Mouse (Mus musculus) gonadal fat pad, adult 2 months (tissue): ENCODE measurements around the gene Sowaha. TPM values are rescaled to one million over a fixed set of nuclear protein-coding genes. Genes with fewer than 3 reads are reported as not detected.

Source experiments
- DNase-seq: peaks from one replicate; pipeline ENCODE4 v3.0.0-alpha.2; 2012; ENCODE audit warnings: low read depth
- polyA plus RNA-seq: library from polyadenylated mRNA; depleted of rRNA; stranded (reverse); fragments of >200 nt; gene quantifications from 2 replicates; pipeline ENCODE4 v1.2.3, GENCODE M21; 2012

Gene Sowaha
- polyA plus RNA-seq, 1 experiment: 0.15 TPM

DNA sequence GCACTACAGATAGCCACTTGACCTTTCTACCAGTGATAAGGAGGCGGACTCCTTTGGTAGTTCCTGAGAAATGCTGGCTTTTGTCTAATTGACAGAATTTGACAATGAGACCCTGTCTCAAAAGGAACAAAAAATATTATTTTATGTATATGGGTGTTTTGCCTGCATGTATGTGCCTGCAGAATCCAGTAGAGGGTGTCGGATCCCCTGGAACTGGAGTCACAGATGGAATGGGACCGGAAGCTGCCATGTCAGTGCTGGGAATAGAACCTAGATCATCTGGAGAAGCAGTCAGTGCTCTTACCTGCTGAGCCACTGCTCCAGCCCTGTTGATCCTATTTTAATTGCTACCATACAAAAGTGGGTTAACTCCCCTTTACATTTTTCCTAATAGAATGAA lies 7.4 kb downstream of the Sowaha start:
- DNase-seq: no peak

DNA sequence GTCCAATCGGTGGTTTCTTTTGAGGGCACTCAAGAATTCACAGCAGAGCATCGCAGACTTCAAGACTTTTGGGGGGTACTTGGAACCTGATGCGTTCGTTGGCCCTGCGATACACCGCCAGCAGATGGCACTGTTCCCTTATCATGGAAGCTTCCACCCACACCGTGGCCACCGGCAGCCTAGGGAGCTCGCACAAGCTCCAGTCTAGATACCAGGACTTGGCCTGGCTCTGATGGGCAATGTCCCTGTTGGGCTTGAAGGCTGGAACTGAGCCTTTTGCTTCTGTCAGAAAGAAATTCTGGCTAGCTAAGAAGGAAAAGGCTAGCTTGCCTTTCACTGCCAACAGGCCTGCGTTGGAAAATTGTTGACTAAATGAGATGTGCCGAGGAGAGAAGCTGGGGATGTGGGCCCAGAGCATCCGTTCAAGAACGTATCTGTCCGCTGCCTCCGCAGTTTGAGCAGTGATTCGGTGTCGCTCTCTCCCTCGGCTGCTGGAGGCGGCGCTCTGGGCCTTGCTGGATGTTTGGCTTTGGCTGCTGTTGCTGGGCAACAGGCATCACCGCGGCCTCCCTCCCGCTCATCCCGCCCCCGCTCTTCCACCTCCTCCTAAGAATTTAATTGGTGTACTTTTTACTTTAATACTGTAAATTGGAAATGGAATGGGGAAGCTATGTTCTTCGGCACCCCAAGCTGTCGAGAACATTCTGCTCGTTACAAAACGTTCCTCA lies 9.9 kb downstream of the Sowaha start, which contains the start of gene Gm9837:
TSS of gene Gm9837 (minus strand) at position 512 of the 728 bp plus-strand sequence.
- no peak for DNase-seq

DNA sequence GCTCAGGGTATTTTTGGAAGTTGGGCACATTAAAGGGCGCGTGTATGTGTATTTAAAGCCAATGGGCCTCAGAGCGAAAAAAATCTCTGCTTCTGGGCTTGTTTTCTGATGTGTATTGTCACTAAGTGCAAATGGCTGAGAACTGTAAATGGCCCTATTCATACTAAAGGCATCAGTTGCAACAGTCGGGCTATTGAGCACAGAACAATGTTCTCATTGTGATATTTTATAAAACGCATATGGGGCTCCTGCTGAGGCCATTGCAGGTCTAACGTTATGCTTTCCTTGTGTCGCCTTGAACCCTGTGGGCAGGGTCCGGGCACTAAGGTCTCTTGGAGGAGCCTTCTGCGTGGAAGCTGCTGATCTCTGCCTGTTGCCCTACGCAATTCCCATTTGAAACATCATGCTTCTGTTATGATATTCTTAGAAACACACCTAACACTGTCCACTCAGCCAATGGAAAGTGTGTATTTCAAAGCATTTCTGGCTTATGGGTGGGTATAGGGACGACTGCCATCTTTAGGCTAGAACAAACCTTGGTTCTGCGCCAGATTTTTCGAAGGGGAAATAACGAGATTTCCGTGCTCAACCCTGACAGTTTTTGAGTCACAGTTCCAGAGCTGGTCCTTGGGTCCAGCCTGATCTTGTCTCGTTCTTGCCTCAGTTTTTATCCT lies 10.6 kb downstream of the Sowaha start:
- DNase-seq: no peak

DNA sequence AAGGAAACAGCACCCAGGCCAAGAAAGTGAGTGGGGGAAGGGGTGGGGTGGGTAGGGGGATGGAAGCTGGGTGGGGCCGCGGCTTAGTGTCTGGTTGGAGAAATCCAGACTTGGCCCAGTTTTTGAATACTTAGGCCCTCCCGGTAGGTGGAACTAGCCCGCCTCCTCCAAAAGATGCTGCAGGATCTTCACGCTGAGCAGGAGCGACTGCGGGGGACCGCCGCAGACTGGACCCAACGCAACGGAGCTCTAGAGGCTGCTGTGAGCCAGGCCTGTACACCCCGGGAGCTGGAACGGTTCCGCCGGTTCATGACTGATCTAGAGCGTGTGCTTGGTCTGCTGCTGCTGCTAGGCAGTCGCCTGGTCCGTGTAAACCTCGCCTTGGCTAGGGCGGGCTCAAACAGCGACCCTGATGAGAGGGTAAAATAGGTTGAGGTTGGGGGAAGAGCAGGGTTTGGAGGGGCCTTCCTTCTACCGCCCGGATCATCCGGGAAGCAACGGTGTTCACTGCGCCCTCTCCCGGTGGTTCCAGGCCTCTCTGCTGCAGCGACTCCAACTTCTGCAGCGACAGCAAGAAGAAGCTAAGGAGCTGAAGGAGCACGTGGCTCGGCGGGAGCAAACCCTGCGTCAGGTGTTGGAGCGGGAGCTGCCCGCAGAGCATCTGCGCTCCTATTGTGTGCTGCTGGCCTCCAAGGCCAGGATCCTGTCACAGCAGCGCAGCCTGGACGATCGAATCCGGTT lies 13.7 kb downstream of the Sowaha start:
- no peak for DNase-seq

DNA sequence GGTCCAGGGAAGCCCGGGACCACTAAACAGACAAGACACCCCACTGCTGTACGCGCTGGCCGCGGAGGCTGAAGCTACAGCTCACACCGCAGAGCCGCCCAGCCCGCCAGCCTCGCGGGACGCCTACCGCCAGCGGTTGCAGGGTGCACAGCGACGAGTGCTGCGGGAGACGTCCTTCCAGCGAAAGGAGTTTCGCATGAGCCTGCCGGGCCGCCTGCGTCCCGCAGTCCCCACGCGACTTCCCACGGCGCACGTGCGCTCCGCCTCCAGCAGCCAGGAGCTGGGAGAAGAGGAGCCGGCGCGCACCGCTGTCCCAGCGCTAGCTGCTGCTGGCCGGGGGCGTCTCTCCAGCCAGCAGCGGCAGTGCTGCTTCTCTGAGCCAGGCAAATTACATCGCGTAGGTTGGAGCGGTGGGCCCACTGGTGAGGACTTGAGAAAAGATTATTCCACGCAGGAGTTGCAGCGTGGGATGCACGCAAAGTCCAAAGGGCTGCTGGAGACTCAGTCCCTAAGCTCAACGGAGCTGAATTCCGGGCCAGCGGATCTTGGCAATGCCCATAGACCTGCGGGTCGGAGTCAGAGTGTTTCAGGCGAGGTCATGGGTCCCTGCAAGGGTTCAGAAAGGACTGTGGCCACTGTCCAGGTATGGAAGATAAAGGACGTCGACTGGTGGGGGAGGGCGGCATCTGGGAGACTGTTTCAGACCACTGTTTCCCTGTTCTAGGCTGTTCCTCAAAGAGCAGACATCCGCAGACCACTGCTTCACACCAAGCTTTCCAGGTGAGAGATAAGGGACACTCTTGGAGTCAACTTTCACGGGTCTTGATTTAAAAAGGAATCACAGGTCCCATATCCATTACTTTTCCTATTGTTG lies 16.3 kb downstream of the Sowaha start:
- no peak for DNase-seq

DNA sequence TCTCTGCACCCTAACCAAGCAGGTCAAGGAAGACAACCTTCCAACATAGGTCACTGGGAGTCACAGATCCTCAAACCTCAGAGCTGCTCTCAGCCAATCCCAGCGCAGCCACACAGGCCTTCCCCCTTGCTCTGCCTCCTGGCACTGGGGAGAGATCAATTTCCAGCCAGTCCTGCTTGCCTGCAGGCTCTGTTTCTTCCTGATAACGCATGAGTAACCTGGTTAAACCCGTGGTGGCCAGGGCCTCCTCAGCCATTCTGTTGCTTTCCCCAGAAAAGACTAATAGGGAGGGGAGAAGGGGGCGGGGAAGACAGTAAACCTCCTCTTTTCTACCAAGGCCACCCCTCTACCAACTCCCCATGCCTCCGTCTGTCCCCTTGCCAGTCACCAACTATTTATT lies 18.3 kb downstream of the Sowaha start:
- no peak for DNase-seq

DNA sequence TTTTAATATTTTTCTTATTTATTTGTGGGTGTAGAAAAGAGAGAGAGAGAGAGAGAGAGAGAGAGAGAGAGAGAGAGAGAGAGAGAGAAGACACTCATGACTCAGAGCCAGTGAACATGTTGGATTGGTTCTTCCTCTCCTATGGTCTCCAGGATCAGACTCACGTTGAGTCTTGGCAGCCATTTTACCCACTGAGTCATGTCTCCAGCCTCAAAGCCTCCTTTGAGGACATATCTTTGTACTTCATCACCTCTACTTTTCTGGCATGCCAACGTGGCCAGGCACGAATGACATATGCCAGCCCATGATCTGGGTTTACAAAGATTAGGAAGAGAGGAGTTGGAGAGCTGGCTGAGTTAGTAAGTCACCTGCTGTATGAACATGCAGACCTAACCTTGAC lies 19.9 kb downstream of the Sowaha start:
- no peak for DNase-seq

DNA sequence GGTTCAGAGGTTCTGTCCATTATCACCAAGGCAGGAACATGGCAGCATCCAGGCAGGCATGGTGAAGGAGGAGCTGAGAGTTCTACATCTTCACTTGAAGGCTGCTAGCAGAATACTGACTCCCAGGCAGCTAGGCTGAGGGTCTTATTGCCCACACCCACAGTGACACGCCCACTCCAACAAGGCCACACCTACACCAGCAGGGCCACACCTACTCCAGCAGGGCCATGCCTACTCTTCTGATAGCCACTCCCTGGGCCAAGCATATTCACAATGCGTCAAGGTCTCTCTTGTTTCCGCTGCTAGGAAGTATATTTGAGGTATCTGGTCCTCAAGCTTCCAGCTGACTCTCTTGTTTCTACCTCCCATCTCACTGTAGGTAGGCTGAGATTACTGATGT lies 21.1 kb downstream of the Sowaha start:
- no peak for DNase-seq

DNA sequence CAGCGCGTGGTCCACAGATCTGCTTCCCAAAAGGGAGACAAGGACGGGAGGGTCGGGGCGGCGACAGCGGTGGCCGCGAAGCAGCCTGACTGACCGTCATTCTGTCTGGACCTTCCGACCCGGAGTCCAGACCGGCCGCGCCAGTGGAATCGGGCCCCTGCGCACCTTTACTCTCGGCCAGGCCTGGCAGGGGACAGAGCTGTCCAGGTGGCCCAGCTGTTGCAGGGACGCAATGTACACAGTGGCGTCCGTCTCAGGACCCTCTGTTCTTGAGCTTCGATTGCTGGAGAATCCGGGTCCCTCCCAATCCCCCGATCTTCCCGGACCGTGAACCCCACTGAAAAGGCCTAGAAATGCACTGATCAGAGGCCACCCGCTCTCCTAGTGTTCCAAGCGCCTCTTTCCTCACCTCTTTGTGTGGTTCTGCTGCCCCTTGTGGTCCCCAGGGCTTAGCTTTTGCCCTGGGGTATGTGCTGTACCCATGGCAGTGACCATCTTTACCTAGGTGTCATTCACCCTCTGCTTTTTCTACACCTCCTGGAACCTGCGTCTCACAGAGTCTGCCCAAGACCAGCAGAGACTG lies 22.6 kb downstream of the Sowaha start:
- DNase-seq: no peak

DNA sequence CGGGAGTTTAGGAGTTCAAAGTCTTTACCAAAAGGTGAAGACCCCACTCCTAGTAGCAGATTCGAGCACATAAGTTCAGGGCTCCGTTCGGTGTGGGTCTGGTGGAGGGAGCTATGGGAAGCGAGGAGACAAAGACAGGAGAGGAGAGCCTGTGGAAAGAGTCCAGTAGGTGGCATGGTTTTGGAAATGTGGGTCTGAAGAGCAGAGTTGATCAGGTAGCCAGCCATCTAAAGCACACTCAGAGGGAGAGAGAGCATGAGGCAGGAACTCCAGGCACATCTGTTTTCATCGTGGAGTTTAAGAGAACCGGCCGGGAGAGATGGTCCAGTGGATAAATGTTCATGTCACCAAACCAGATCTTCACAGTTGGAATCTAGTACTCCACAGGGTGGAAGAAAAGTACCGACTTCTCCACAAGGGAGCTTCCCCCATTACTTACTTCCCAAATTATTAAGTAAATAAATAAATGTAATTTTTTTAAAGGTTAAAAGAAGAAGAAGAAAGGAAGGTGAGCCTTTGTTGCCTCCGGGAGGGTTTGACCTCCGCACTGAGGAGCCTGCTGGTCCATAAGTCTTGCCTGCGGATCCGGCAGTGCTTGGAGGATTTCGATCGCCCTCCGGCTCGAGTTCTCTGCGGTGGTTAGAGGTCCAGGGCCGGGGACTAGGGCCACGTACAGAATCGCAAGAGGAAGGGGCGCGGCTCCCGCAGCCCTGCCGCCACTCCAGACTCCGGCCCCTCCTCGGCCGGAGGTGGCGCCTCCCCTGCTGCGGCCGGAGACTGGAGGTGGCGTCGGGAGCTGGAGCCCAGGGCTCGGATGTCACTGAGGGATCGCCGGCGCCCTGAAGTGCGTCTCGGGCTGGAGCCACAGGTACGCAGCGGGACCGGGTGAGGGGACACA lies 23.4 kb downstream of the Sowaha start, which contains the start of the genes Gm10447 and Shroom1:
TSS of gene Gm10447 (minus strand) at position 637 of the 898 bp plus-strand sequence.
TSS of gene Shroom1 (plus strand) at position 732 of the 898 bp plus-strand sequence.
- no peak for DNase-seq

DNA sequence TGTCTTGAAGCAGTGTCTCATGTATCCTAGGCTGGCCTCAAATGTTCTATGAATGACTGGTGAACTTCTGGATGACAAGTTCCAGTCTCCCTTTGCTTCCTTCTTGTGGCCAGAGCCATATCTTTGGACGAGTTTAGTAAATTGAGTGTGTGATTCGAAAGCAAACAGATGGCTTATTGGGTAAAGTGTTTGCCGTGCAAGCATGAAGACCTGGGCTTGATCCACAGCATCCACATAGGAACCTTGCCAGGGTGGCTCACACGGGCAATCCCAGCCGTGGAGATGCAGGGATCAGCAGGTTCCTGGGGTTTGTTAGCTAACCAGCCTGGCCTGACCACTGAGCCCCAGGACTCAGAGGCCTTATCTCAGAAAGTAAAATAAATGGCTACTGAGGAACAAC lies 27.0 kb downstream of the Sowaha start:
- no peak for DNase-seq

DNA sequence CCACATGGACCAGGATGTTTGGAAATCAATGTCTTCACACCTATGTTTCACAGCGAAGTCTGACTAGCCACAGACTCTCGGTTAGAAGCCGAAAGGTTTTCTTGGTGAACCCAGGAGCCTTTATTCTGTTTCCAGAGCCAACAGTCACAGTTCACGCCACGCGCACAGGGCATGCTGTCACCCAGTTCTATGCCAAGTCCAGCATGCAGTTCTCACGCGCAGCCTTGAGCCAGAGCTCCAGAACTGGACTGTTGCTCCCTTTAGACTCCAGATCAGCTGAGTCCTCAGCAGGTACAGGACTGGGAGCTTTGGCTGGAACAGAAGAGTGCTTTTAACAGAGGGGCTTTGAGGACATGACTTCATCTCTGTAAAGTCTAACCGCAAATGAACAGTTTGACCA lies 27.7 kb downstream of the Sowaha start:
- no peak for DNase-seq

DNA sequence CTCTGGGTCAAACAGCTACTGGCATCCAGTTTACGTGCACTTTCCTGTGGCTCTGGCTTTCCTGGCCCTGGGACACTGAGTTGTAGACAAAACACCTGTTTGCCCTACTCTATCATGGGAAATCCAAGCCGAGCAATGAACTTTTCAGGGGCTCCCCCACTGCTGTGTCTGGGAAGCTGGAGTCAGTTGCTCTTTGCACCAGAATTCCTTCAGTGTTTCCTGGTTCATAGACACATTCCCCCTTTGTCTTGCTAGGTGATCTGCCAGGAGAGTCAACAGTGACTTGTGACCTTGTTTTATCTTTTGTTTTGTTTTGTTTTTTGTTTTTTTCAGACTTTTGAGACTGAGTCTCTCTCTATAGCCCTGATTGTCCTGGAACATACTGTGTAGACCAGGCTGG lies 28.7 kb downstream of the Sowaha start:
- DNase-seq: no peak

DNA sequence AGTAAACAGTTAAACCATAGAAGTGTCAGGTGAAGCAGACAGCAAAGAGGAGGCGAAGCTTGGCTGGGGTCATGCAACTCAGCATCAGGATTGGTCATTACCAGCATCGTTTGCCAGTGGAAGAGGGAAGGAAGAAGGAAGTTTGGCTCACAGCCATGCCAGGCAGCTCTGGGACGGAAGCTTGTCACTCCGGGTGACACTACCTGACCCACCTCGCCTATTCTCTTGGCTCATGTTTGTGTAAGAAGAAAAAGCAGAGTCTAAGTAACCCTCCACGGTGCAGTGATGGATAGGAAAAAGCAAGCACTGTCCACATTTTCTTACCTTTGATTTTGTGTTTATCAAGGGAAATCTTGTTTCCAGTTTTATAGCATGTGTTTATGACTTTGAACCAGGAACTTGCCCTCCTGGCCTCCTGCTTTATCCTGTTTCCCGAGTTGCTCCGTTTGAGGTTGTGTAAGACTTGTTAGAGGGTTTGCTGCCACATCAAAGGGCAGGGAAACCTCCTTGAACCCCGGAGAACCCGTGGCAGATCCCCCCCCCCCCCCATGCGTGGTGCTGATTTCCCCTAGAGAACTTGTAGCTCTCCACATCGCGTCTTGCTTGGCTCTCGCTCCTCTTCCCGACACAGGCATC lies 29.9 kb downstream of the Sowaha start:
- DNase-seq: no peak

DNA sequence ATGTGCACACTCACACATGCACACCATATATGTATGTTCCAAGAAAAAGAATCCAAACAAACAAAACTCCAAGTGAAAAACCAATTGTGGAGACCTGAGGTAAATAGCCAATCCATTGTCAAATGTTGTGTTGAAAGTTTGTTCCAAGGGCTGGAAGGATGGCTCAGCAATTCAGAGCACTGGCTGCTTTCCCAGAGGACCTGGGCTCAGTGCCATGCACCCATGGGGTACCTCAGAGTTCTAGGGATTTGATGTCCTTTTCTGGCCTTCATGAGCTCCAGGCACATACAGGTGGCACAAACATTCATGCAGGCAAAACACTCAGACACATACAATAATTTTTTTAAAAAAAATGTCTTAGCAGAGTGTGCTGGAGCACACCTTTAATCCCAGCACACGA lies 31.5 kb downstream of the Sowaha start:
- DNase-seq: no peak

DNA sequence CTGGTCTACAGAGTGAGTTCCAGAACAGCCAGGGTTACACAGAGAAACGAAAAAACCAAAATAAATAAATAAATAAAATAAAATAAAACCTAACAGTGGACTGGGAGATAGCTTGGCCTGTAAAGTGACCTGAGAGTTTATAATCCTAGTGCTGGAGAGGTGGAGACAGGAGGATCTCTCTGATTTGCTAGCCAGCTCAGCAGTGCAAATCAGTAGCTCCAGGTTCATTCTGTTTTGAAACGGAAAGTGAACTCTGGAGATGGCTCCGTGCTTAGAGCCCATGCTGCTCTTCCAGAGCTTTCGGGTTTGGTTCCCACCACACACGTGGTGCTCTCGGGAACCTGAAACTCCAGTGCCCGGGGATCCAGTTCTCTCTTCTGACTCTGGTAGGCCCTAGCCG lies 32.1 kb downstream of the Sowaha start:
- DNase-seq: no peak

DNA sequence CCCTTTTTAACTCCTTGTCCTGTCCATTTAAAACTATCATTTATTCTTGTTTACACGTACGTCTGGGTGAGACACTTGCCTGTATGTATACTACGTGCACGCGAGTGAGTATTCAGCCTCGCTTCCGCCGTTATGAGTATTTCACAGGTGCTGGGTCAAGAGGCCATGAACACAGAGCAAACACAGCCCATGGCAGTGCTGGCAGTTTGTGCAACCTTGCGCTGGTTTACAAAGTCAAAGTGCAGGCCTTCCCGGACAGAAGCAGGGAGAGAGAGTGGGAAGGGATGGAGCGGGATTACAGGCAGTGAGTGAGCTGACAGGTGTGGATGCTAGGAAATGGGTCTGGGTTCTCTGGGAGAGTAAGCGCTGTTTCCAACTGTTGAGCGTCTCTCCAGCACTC lies 33.9 kb downstream of the Sowaha start:
- no peak for DNase-seq

DNA sequence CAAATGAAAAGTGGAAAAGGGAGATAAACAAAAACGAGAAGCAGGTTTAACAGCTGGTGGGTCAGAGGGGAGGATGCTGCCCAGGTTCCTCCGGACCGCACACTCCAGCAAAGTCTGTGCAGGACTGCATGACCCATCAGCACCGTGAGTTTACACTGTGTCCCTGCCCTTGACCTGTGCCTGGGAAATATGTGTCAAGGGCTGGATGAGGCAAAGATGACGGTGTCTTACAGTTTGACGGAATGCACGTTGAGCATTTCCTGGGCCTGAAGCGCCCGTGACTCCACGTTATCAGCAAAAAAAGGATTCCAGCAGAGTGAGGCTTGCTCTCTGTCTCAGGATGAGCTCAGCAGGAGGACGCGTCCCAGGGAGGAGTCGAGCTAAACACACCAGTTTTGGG lies 34.5 kb downstream of the Sowaha start:
- no peak for DNase-seq

DNA sequence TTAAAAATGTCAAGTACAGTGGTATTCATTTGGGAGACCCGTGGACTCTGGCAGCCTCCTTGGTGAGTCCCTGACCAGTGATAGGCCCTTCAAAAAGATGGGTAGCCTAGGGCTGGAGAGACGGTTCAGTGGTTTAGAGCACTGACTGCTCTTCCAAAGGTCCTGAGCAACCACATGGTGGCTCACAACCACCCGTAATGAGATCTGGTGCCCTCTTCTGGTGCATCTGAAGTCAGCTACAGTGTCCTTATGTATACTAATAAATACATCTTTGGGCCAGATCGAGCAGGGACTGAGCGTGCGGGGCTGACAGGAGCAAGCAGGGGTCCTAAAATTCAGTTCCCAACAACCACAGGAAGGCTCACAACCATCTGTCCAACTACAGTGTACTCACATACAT lies 36.2 kb downstream of the Sowaha start:
- no peak for DNase-seq

DNA sequence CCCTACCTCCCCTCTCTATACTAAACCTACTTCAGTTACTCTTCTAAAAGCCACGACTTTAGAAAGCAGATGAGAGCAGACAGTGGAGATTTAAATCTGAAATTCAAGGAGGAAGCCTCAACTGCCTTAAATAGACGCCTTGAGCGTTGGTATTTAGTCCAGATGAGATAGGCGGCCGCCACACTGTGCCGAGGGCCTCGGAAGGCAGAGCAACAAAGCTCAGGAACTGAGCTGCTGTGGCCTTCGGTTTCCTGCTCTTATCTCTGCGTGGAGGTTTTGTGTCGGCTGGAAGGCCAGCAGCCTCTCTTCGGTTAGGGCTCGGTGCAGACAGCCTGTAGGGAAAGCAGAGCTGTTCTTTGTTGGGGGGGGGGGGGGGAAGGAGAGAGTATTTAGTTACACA lies 38.2 kb downstream of the Sowaha start:
- no peak for DNase-seq
